In genomic region chr7:79275345-79275744, GRCm38 (mm10) we compare ENCODE assay signal across 8 mouse cellular contexts. TPM values are rescaled to one million over a fixed set of nuclear protein-coding genes. Genes with fewer than 3 reads are reported as not detected.
A peak's percentile ranks its signal among the peaks of the same experiment; 100 is the strongest.
DNase-seq lines count a peak whose midpoint lies in the region; ATAC-seq lines count a peak whose summit lies in the region.

No protein-coding gene starts in this region.

- 41% methylated on average over 11 of the region's 11 CpGs for WGBS in neural tube, embryonic 11.5 days
- WGBS in embryonic facial prominence, embryonic 13.5 days, result 23% methylated on average over 11 of the region's 11 CpGs
- WGBS in hindbrain, embryonic 14.5 days, result 47% methylated on average over 11 of the region's 11 CpGs
- 40% methylated on average over 11 of the region's 11 CpGs for WGBS in midbrain, embryonic 11.5 days

- H3K4me1 ChIP-seq in neural tube, embryonic 11.5 days (ENCODE audit: control insufficient read depth, insufficient read depth, low read length), result peaks cover 26% of the 10 kb centered on the region
- peaks cover 51% of the 10 kb centered on the region for H3K4me1 ChIP-seq in embryonic facial prominence, embryonic 13.5 days
- peaks cover 36% of the 10 kb centered on the region for H3K4me1 ChIP-seq in hindbrain, embryonic 14.5 days (replicated peaks; ENCODE audit: control insufficient read depth, insufficient read depth, low read length)
- H3K4me1 ChIP-seq in midbrain, embryonic 11.5 days (ENCODE audit: control insufficient read depth, insufficient read depth, low read length), result peaks cover 28% of the 10 kb centered on the region

- no peak for ATAC-seq in neural tube, embryonic 11.5 days (ENCODE audit: insufficient read depth, low FRiP score, low TSS enrichment)
- no peak for ATAC-seq in embryonic facial prominence, embryonic 13.5 days (ENCODE audit: insufficient number of reproducible peaks, insufficient read depth, low FRiP score, low TSS enrichment, low read depth)
- no peak for ATAC-seq in hindbrain, embryonic 14.5 days (ENCODE audit: low FRiP score)
- no peak for ATAC-seq in midbrain, embryonic 11.5 days (ENCODE audit: low FRiP score)

- H3K27me3 ChIP-seq in neural tube, embryonic 11.5 days (ENCODE audit: control insufficient read depth, insufficient read depth, low read length), result no peaks in the 10 kb centered on the region
- H3K27me3 ChIP-seq in embryonic facial prominence, embryonic 13.5 days, result no peaks in the 10 kb centered on the region
- no peaks in the 10 kb centered on the region for H3K27me3 ChIP-seq in hindbrain, embryonic 14.5 days (ENCODE audit: control insufficient read depth, insufficient read depth, low read length)
- no peaks in the 10 kb centered on the region for H3K27me3 ChIP-seq in midbrain, embryonic 11.5 days (ENCODE audit: control insufficient read depth, insufficient read depth, low read length)

- H3K36me3 ChIP-seq in neural tube, embryonic 11.5 days (ENCODE audit: control insufficient read depth, insufficient read depth, low read length), result no peaks in the 10 kb centered on the region
- H3K36me3 ChIP-seq in embryonic facial prominence, embryonic 13.5 days, result no peaks in the 10 kb centered on the region
- no peaks in the 10 kb centered on the region for H3K36me3 ChIP-seq in hindbrain, embryonic 14.5 days (replicated peaks; ENCODE audit: control insufficient read depth, insufficient read depth)
- no peaks in the 10 kb centered on the region for H3K36me3 ChIP-seq in midbrain, embryonic 11.5 days (ENCODE audit: control insufficient read depth, insufficient read depth, low read length)

- peak overlapping the region; percentile 35 for H3K9ac ChIP-seq in neural tube, embryonic 11.5 days (ENCODE audit: low read length)
- H3K9ac ChIP-seq in embryonic facial prominence, embryonic 13.5 days, result peak overlapping the region; percentile 64
- H3K9ac ChIP-seq in hindbrain, embryonic 14.5 days, result peak overlapping the region; percentile 91; the same call in 1 of the 2 replicates
- no peak overlapping the region; the same call in 1 of the 2 replicates for H3K9ac ChIP-seq in midbrain, embryonic 11.5 days (ENCODE audit: low read length)

- H3K27ac ChIP-seq in neural tube, embryonic 11.5 days (ENCODE audit: low read depth, low read length), result no peak overlapping the region
- peak overlapping the region; percentile 17; the same call in 1 of the 2 replicates for H3K27ac ChIP-seq in embryonic facial prominence, embryonic 13.5 days
- H3K27ac ChIP-seq in hindbrain, embryonic 14.5 days, result no peak overlapping the region
- H3K27ac ChIP-seq in midbrain, embryonic 11.5 days (ENCODE audit: low read depth, low read length), result no peak overlapping the region

- H3K4me3 ChIP-seq in neural tube, embryonic 11.5 days (ENCODE audit: low read depth, low read length), result no peak overlapping the region
- H3K4me3 ChIP-seq in embryonic facial prominence, embryonic 13.5 days, result peak overlapping the region; percentile 84
- peak overlapping the region; percentile 83; the same call in 1 of the 2 replicates for H3K4me3 ChIP-seq in hindbrain, embryonic 14.5 days (replicated peaks; ENCODE audit: low read length)
- H3K4me3 ChIP-seq in midbrain, embryonic 11.5 days (ENCODE audit: low read depth, low read length), result no peak overlapping the region; the same call in 1 of the 2 replicates

- no peak for DNase-seq in neural tube, embryonic 11.5 days (ENCODE audit: low spot score)
- DNase-seq in neural tube, embryonic 10.5 days (ENCODE audit: extremely low spot score, low spot score), result no peak
- DNase-seq in hindbrain, embryonic 14.5 days (ENCODE audit: low spot score), result no peak
- peak; percentile 82 for DNase-seq in midbrain, embryonic 11.5 days (ENCODE audit: low spot score, missing footprints)
- DNase-seq in right cerebral cortex, postnatal 10 days (ENCODE audit: low spot score in 2 of 2), result no peak
- no peak for DNase-seq in yolk sac, embryonic 10.5 days (ENCODE audit: low spot score)
- DNase-seq in layer of hippocampus, adult 11-12 months (ENCODE audit: low spot score), result no peak

- no peaks in the 10 kb centered on the region for H3K9me3 ChIP-seq in neural tube, embryonic 11.5 days (ENCODE audit: control insufficient read depth, low read length)
- H3K9me3 ChIP-seq in embryonic facial prominence, embryonic 13.5 days, result no peaks in the 10 kb centered on the region
- no peaks in the 10 kb centered on the region for H3K9me3 ChIP-seq in hindbrain, embryonic 14.5 days (ENCODE audit: control insufficient read depth, low read length)
- no peaks in the 10 kb centered on the region for H3K9me3 ChIP-seq in midbrain, embryonic 11.5 days (ENCODE audit: control insufficient read depth, low read length)

- peak overlapping the region; percentile 25 for H3K4me2 ChIP-seq in neural tube, embryonic 11.5 days (ENCODE audit: low read depth)
- H3K4me2 ChIP-seq in embryonic facial prominence, embryonic 13.5 days, result peak overlapping the region; percentile 90
- peak overlapping the region; percentile 60 for H3K4me2 ChIP-seq in hindbrain, embryonic 14.5 days (replicated peaks)
- H3K4me2 ChIP-seq in midbrain, embryonic 11.5 days, result peak overlapping the region; percentile 29

RNA-seq across cellular contexts. Expression of gene Abhd2, which starts 2.3 kb away (rescaled TPM):
- 14.0 and 14.3 TPM in 2 replicates for polyA plus RNA-seq in neural tube, embryonic 11.5 days (2014; fragmentation: Nextera tagmentation; extraction: Ambion mirVana)
- polyA plus RNA-seq in embryonic facial prominence, embryonic 13.5 days (2015; fragmentation: Nextera tagmentation; extraction: Ambion mirVana), result 13.9 and 15.2 TPM in 2 replicates
- polyA plus RNA-seq in hindbrain, embryonic 14.5 days (2014; fragmentation: Nextera tagmentation; extraction: Ambion mirVana), result 25.1 and 26.8 TPM in 2 replicates
- polyA plus RNA-seq in midbrain, embryonic 11.5 days (2014; fragmentation: Nextera tagmentation; extraction: Ambion mirVana), result 11.6 and 11.7 TPM in 2 replicates

Comparison
In these comparisons a context has a peak if more than half of its experiments do, and no peak if none do; other contexts are left out.
1. H3K4me2 ChIP-seq: peak in every context shown above with its lines; median percentile 90 in embryonic facial prominence, embryonic 13.5 days; 60 in hindbrain, embryonic 14.5 days; 29 in midbrain, embryonic 11.5 days; 25 in neural tube, embryonic 11.5 days.
2. H3K4me3 ChIP-seq: peak in embryonic facial prominence, embryonic 13.5 days (single experiment) and hindbrain, embryonic 14.5 days (single experiment); none in neural tube, embryonic 11.5 days (single experiment) and midbrain, embryonic 11.5 days (single experiment).